Mouse (Mus musculus): ENCODE measurements around the gene Mrpl28. TPM values are rescaled to one million over a fixed set of nuclear protein-coding genes. Genes with fewer than 3 reads are reported as not detected.
A peak's percentile ranks its signal among the peaks of the same experiment; 100 is the strongest.
"Not testable (repeated sequence)": the region's sequence is repeated elsewhere in the genome, so short reads cannot be mapped to it uniquely, and the experiment has no call there.

Gene Mrpl28
- total and polyA plus RNA-seq, 2 experiments from 2014 or later = 95.0 to 165 TPM

DNA sequence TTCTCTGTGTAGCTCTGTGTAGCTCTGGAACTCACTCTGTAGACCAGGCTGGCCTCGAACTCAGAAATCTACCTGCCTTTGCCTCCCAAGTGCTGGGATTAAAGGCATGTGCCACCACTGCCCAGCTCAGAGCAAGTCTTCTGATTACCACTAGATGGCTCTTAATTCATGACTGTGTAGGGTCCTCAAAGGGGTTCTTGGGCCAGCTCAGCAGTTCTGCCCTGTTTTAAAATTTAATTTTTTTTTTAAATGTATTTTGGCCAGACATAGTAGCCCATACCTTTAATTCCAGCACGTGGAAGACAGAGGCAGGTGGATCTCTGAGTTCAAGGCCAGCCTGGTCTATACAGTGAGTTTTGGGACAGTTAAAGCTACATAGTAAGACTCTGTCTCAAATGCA is 51.9 kb downstream of the Mrpl28 start:
- H3K9me3 ChIP-seq (ENCODE audit: low read length) = not testable (repeated sequence)

More for the DNA sequence above, 51.9 kb downstream of the Mrpl28 start:
- not testable (repeated sequence) for H3K27ac ChIP-seq (ENCODE audit: low read depth, low read length); H3K4me2 ChIP-seq (ENCODE audit: low read depth, low read length, poor library complexity, severe bottlenecking); H3K4me3 ChIP-seq (ENCODE audit: low read depth, low read length); ATAC-seq (ENCODE audit: low FRiP score); H3K9ac ChIP-seq (replicated peaks; ENCODE audit: low read length, poor library complexity, severe bottlenecking); DNase-seq (ENCODE audit: low spot score); H3K36me3 ChIP-seq (ENCODE audit: insufficient read depth, low read length); H3K27me3 ChIP-seq (ENCODE audit: insufficient read depth, low read length); H3K4me1 ChIP-seq (ENCODE audit: insufficient read depth, low read length)
- WGBS = 93% methylated on average over 2 of the region's 2 CpGs
- TF ChIP-seq CTCF (IDR thresholded peaks at IDR 0.05) = peak; percentile 36; the same call in 1 of the 2 replicates

Other genes with a start within 250 kb of the Mrpl28 start
- gene Mettl26, start 248.4 kb upstream of the Mrpl28 start, total RNA-seq (2014; rRNA removed) = 53.8 and 64.8 TPM in 2 replicates
- gene Mettl26, start 248.4 kb upstream of the Mrpl28 start, polyA plus RNA-seq (2015; fragmentation: Nextera tagmentation; extraction: Ambion mirVana) = 67.3 and 74.0 TPM in 2 replicates
- 0.77 and 1.7 TPM in 2 replicates for gene Wfikkn1, start 242.6 kb upstream of the Mrpl28 start, total RNA-seq (2014; rRNA removed)
- 0.42 and 0.56 TPM in 2 replicates for gene Wfikkn1, start 242.6 kb upstream of the Mrpl28 start, polyA plus RNA-seq (2015; fragmentation: Nextera tagmentation; extraction: Ambion mirVana)
- 42.1 and 43.0 TPM in 2 replicates for gene Rab40c, start 203.8 kb upstream of the Mrpl28 start, total RNA-seq (2014; rRNA removed)
- 36.2 and 38.9 TPM in 2 replicates for gene Rab40c, start 203.8 kb upstream of the Mrpl28 start, polyA plus RNA-seq (2015; fragmentation: Nextera tagmentation; extraction: Ambion mirVana)
- 73.6 and 111 TPM in 2 replicates for gene Pigq, start 178.6 kb upstream of the Mrpl28 start, total RNA-seq (2014; rRNA removed)
- gene Pigq, start 178.6 kb upstream of the Mrpl28 start, polyA plus RNA-seq (2015; fragmentation: Nextera tagmentation; extraction: Ambion mirVana) = 75.4 and 79.7 TPM in 2 replicates
- gene Nhlrc4, start 178.5 kb upstream of the Mrpl28 start, total RNA-seq (2014; rRNA removed) = 0.47 and 0.60 TPM in 2 replicates
- gene Nhlrc4, start 178.5 kb upstream of the Mrpl28 start, polyA plus RNA-seq (2015; fragmentation: Nextera tagmentation; extraction: Ambion mirVana) = 0.35 and 0.91 TPM in 2 replicates
- gene A930017K11Rik, start 170.9 kb upstream of the Mrpl28 start, total RNA-seq (2014; rRNA removed) = 2.9 and 4.1 TPM in 2 replicates
- gene A930017K11Rik, start 170.9 kb upstream of the Mrpl28 start, polyA plus RNA-seq (2015; fragmentation: Nextera tagmentation; extraction: Ambion mirVana) = 3.2 and 3.7 TPM in 2 replicates
- gene Capn15, start 137.7 kb upstream of the Mrpl28 start, total RNA-seq (2014; rRNA removed) = 29.7 and 36.8 TPM in 2 replicates
- gene Capn15, start 137.7 kb upstream of the Mrpl28 start, polyA plus RNA-seq (2015; fragmentation: Nextera tagmentation; extraction: Ambion mirVana) = 14.7 and 20.1 TPM in 2 replicates
- 34.7 and 35.7 TPM in 2 replicates for gene Rab11fip3, start 53.9 kb upstream of the Mrpl28 start, total RNA-seq (2014; rRNA removed)
- 14.8 and 18.3 TPM in 2 replicates for gene Rab11fip3, start 53.9 kb upstream of the Mrpl28 start, polyA plus RNA-seq (2015; fragmentation: Nextera tagmentation; extraction: Ambion mirVana)
- 38.0 and 41.1 TPM in 2 replicates for gene Decr2, start 33.2 kb upstream of the Mrpl28 start, total RNA-seq (2014; rRNA removed)
- gene Decr2, start 33.2 kb upstream of the Mrpl28 start, polyA plus RNA-seq (2015; fragmentation: Nextera tagmentation; extraction: Ambion mirVana) = 42.3 and 44.4 TPM in 2 replicates
- gene Nme4, start 27.9 kb upstream of the Mrpl28 start, total RNA-seq (2014; rRNA removed) = 6.4 and 7.7 TPM in 2 replicates
- 9.2 and 10.2 TPM in 2 replicates for gene Nme4, start 27.9 kb upstream of the Mrpl28 start, polyA plus RNA-seq (2015; fragmentation: Nextera tagmentation; extraction: Ambion mirVana)
- 9.0 and 9.5 TPM in 2 replicates for gene Tmem8, start 10.2 kb upstream of the Mrpl28 start, total RNA-seq (2014; rRNA removed)
- 3.5 TPM in 2 replicates for gene Tmem8, start 10.2 kb upstream of the Mrpl28 start, polyA plus RNA-seq (2015; fragmentation: Nextera tagmentation; extraction: Ambion mirVana)
- 27.2 and 30.0 TPM in 2 replicates for gene Axin1, start 15.2 kb downstream of the Mrpl28 start, total RNA-seq (2014; rRNA removed)
- gene Axin1, start 15.2 kb downstream of the Mrpl28 start, polyA plus RNA-seq (2015; fragmentation: Nextera tagmentation; extraction: Ambion mirVana) = 18.5 and 21.0 TPM in 2 replicates
- not detected in 2 replicates for gene Pdia2, start 75.6 kb downstream of the Mrpl28 start, total RNA-seq (2014; rRNA removed)
- 0.13 TPM in 1 of 2 replicates, not detected in the other for gene Pdia2, start 75.6 kb downstream of the Mrpl28 start, polyA plus RNA-seq (2015; fragmentation: Nextera tagmentation; extraction: Ambion mirVana)
- gene Rgs11, start 79.5 kb downstream of the Mrpl28 start, total RNA-seq (2014; rRNA removed) = 25.0 and 29.6 TPM in 2 replicates
- 18.0 and 18.7 TPM in 2 replicates for gene Rgs11, start 79.5 kb downstream of the Mrpl28 start, polyA plus RNA-seq (2015; fragmentation: Nextera tagmentation; extraction: Ambion mirVana)
- gene Arhgdig, start 84.3 kb downstream of the Mrpl28 start, total RNA-seq (2014; rRNA removed) = 223 and 246 TPM in 2 replicates
- gene Arhgdig, start 84.3 kb downstream of the Mrpl28 start, polyA plus RNA-seq (2015; fragmentation: Nextera tagmentation; extraction: Ambion mirVana) = 342 and 387 TPM in 2 replicates
- 24.6 and 31.5 TPM in 2 replicates for gene Fam234a, start 120.7 kb downstream of the Mrpl28 start, total RNA-seq (2014; rRNA removed)
- 32.4 and 33.8 TPM in 2 replicates for gene Fam234a, start 120.7 kb downstream of the Mrpl28 start, polyA plus RNA-seq (2015; fragmentation: Nextera tagmentation; extraction: Ambion mirVana)
- gene Luc7l, start 129.4 kb downstream of the Mrpl28 start, total RNA-seq (2014; rRNA removed) = 90.6 and 110 TPM in 2 replicates
- 82.3 and 95.2 TPM in 2 replicates for gene Luc7l, start 129.4 kb downstream of the Mrpl28 start, polyA plus RNA-seq (2015; fragmentation: Nextera tagmentation; extraction: Ambion mirVana)